Mouse (Mus musculus) heart, postnatal 4 days (tissue): ENCODE measurements at regions not wholly inside any gene's neighbourhood (a gene's known extent, or its start where the extent isn't known, plus 50 kb on each side); places are given as distances from the start of the nearest gene placed in this dataset.
A peak's percentile ranks its signal among the peaks of the same experiment; 100 is the strongest.

Source experiments
- DNase-seq: peaks from one replicate; pipeline ENCODE4 v3.0.0; 2021

DNA sequence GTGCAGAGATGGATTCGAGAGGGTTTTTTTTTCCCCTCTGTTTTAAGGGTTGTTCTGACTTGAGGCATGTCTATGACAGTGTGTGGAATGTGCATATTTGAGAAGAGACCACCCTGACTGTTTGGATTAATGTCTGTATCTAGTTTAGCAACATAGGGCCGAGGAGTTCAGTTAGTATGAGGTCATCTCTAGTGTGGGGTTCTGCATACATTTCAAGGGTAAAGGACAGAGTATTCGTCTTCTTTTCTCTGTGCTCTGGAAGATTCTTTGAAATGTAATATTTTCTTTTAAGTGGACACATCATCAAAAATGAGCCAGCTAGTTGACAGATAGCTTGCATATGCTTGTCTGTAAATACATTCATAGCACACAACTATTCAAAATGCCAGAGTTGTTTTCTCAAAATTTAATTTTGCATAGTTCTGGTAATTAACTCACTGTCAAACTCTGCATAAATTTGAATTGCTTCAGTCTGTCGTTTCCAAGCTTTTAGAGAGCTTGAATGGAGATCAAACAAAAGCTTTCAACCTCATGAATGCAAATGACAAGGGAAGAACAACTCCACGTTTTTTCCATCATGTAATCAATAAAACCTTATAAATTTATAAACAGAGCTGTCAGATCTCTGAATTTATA, 415.5 kb downstream of the Adamts20 start:
- DNase-seq, result no peak

- DNase-seq, result no peak
These were observed 419.0 kb downstream of the Adamts20 start for GRCm38 (mm10) chr15:94046186-94046585.

GRCm38 (mm10) chr15:94045131-94045756, 420.0 kb downstream of the Adamts20 start:
- peak; percentile 54 for DNase-seq

- DNase-seq, result no peak
These were observed 432.3 kb downstream of the Adamts20 start for GRCm38 (mm10) chr15:94032957-94033356.

DNA sequence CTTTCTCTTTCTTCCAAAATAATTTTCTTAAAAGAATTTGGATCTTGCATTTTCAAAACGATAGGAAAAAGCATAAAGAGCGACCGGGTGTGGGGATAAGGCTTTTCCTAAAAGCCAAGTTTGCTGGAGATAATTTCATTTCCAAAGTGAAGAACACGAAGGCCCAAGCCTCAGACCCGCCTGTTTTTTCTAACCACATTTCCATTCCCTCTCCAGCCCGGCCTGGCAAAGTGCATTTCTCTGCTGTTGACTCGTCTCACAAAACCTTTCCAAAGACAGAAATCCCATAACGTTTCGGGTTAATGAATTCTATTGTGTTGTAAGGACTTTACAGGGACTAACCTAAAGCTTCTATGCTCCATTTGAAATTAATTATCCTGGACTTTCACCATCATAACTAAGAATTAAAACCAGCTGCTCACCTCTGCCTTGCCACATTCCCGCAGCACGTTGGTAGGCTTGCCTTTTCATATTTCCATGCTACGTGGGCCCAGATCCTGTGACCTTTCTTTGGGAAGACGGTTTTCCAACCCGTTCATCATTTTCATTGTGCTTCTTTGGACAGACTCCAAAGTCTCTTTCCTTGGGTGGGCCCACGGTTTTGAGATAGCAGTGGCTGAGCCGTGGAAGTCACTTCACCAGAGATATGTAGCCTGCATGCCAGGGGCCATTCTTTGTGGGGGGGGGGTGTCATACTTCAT, 430.5 kb upstream of the Prickle1 start:
- DNase-seq, result peak; percentile 12

- DNase-seq, result peak; percentile 28
These were observed 429.7 kb upstream of the Prickle1 start for GRCm38 (mm10) chr15:94025239-94025971.

- no peak for DNase-seq
These were observed 429.1 kb upstream of the Prickle1 start for GRCm38 (mm10) chr15:94024806-94025205.

DNA sequence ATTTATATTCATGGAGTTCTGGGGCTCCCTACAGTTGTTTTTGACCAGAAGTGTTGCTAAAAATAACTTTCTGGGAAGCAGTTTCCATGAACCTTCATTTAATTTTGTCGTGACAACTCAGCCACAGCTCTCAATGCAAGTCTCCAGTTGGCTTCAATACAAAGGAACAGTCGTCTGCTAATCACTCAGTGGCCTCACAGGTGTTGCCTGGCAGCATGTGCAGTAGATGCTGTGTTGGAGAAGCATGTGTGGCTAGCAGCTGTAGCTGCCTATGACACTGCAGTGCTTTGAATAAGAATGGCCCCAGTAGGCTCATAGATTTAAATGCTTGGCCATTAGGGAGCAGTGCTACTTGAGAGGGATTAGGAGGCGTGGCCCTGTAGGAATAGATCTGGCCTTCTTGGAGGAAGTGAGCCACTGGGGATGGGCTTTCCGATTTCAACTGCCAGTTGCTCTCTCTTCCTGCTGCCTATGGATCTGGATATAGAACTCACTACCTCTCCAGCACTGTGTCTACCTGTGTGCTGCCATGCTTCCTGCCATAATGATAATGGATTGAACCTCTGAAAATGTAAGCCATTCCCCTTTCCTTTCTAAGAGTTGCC, 428.5 kb upstream of the Prickle1 start:
- no peak for DNase-seq

GRCm38 (mm10) chr15:94023501-94023900, 427.8 kb upstream of the Prickle1 start:
- DNase-seq, result no peak

GRCm38 (mm10) chr15:94017814-94018213, 422.1 kb upstream of the Prickle1 start:
- no peak for DNase-seq

- DNase-seq, result no peak
These were observed 415.8 kb upstream of the Prickle1 start for GRCm38 (mm10) chr15:94011499-94011898.

- DNase-seq, result no peak
These were observed 410.4 kb upstream of the Prickle1 start for GRCm38 (mm10) chr15:94006082-94006481.

DNA sequence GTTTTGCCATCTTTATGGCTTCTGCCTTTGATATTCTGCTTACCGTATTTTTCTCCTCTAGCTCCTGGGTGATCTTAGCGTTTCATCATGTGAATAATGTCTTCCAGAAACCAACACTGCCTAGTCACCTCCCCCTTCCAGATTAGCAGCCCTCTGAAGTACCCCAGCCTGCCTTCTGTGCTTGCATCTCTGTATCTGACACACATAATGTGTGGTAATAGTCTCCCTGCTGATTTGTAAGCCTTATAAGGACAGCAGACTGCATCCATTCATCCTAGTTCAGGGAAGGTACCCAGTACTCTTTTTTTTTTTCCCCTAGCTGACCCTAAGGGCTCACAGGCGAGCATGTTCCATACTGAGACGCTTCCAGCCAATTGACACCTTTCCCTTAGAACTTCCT, 409.2 kb upstream of the Prickle1 start:
- no peak for DNase-seq

GRCm38 (mm10) chr15:94003145-94003544, 407.5 kb upstream of the Prickle1 start:
- DNase-seq, result no peak

GRCm38 (mm10) chr15:93994542-93994941, 398.9 kb upstream of the Prickle1 start:
- no peak for DNase-seq

DNA sequence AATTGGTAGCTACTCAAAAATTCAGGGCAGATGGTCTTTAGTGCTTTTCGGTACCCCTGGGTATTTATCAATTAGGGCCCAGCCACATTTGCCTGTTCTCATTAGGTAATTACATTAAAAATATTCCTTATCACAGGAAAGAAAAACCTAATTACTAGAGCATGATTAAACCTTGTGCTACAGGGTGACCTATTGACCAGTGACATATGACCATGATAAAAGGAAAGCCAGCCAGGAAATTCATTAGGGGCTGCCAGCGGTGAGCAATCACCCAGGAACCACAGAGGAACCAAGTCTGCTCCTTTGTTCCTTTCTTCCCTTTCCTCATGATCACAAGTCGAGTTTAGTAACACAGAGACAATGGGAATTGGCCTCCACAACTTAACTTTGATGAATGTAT, 394.4 kb upstream of the Prickle1 start:
- no peak for DNase-seq

DNA sequence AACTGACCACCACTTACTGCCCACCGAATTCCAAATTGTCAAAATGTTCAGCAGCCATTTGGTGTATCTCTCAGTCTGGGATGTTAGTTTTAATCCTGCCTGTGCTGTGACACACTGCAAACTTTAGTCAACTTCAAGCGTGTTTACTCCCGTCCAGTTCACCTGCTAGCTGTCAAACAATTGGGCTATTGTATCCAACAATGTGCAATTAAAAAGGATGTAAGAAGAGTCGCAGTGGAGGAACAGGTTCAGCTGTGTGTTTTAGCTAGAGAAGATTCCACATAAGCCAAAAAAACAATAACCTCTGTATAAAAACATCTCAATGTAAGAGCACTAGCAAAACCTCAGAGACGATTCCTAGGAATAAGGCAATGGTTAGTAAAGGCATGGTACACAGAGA, 392.7 kb upstream of the Prickle1 start:
- no peak for DNase-seq

DNA sequence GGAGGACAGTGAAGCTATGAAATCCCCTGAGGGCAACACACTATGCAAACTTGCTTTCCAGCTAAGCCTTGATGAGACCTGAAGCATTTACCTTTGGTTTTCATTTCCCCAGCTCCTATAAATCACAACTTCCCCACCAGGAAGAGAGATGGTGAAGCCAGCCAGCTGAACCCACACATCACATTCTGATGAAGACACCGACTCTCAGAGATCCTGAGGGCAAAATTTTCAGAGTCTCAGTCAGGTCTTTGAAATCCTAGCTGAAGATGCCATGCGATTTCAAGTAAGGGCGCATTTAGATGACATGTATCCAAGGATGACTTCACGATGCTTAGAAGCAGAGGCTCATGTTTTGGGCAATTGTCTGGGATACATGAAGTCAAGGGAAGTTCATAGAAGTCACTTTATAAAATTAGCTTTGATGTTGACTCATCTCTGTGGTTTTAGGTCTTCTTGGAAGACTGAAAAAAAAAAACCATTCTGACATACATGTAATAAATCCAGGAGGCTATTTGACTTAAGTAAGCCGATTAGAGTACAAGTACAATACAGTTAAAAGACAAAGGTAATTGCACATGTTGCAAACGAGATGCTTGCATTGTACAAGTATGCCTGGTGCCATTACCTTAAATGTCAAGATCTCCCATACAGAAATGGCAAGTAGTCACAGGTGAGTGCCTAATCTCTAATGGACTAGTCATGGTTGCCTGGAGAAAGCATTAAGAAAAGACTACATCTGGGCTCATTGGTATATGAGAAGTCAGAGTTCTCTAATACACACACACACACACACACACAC, 391.1 kb upstream of the Prickle1 start:
- no peak for DNase-seq

DNA sequence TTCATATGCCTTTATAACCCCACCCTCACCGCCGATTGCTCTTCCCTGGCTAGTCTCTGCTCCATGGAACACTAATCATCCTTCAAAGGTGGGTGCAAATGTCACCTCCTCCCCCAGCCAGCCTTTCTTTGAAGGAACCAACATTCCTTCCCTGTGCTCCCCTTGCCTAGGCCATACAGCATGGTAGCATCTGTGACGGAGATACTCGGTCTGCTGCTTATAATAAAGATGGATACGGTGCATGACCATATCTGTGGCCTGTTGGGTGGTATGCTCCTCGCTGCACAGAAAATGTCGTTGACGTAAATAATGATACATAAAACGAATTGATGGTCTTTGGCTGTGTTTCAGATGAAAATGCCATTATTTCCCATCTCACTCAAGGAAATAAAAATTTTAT, 386.4 kb upstream of the Prickle1 start:
- no peak for DNase-seq

- DNase-seq, result peak; percentile 31
These were observed 381.8 kb upstream of the Prickle1 start for GRCm38 (mm10) chr15:93977494-93977893.

GRCm38 (mm10) chr15:93974727-93975126, 379.0 kb upstream of the Prickle1 start:
- DNase-seq, result no peak

GRCm38 (mm10) chr15:93972979-93973378, 377.3 kb upstream of the Prickle1 start:
- no peak for DNase-seq
